Comparison of ENCODE assay signal across 8 mouse cellular contexts in genomic region chr4:55350219-55350931, GRCm38 (mm10). TPM values are rescaled to one million over a fixed set of nuclear protein-coding genes. Genes with fewer than 3 reads are reported as not detected.
DNase-seq lines count a peak whose midpoint lies in the region; ATAC-seq and TF ChIP-seq lines count a peak whose summit lies in the region.

No protein-coding gene starts in this region.

- ATAC-seq in heart, embryonic 15.5 days (replicated peaks; ENCODE audit: insufficient number of reproducible peaks, insufficient read depth, low FRiP score, low read depth): peak; percentile 47

- H3K9me3 ChIP-seq in heart, embryonic 15.5 days (replicated peaks): no peaks in the 10 kb centered on the region

- peaks cover 33% of the 10 kb centered on the region for H3K36me3 ChIP-seq in C2C12 (ENCODE audit: control insufficient read depth, insufficient read depth)
- H3K36me3 ChIP-seq in heart, embryonic 15.5 days: no peaks in the 10 kb centered on the region

- H3K27me3 ChIP-seq in C2C12 (ENCODE audit: control insufficient read depth, insufficient read depth, insufficient read length): no peaks in the 10 kb centered on the region
- no peaks in the 10 kb centered on the region for H3K27me3 ChIP-seq in heart, embryonic 15.5 days

- WGBS in heart, embryonic 15.5 days: 0% methylated on average over 66 of the region's 66 CpGs

- peak overlapping the region; percentile 92 for H3ac ChIP-seq in C2C12 (ENCODE audit: control insufficient read depth, insufficient read length, low read depth)

- H3K79me3 ChIP-seq in C2C12 (ENCODE audit: low read depth): peaks cover 52% of the 10 kb centered on the region

- H3K27ac ChIP-seq in heart, embryonic 15.5 days: peak overlapping the region; percentile 92

- H3K4me3 ChIP-seq in C2C12 (ENCODE audit: insufficient read depth, poor library complexity, severe bottlenecking): peak overlapping the region; percentile 92
- peak overlapping the region; percentile 95 for H3K4me3 ChIP-seq in heart, embryonic 15.5 days

- peak overlapping the region; percentile 96 for H3K9ac ChIP-seq in heart, embryonic 15.5 days

- peaks cover 64% of the 10 kb centered on the region for H3K79me2 ChIP-seq in C2C12 (ENCODE audit: control insufficient read depth, insufficient read depth)

- TF ChIP-seq CTCF in C2C12 (IDR thresholded peaks at IDR 0.05; ENCODE audit: control insufficient read depth, insufficient read depth, insufficient read length): no peak

- peaks cover 38% of the 10 kb centered on the region for H3K4me1 ChIP-seq in heart, embryonic 15.5 days (replicated peaks)

- peak overlapping the region; percentile 68 for H3K4me2 ChIP-seq in heart, embryonic 15.5 days

- peak; percentile 47 for DNase-seq in MN1 (ENCODE audit: low spot score)
- DNase-seq in embryo, embryonic 11 days: peak; percentile 72
- DNase-seq in kidney, postnatal 14 days: peak; percentile 69
- DNase-seq in lung, postnatal 25 days (ENCODE audit: low spot score): peak; percentile 39
- peak; percentile 57 for DNase-seq in ovary, postnatal 36 days (ENCODE audit: low spot score)
- peak; percentile 39 to 61 for DNase-seq in urinary bladder, postnatal 4 days (ENCODE audit: low spot score in 2 of 2)

TF ChIP-seq in C2C12, 6 proteins besides CTCF, POLR2A, EP300 and RAD21:
- TF ChIP-seq FOSL1 (IDR thresholded peaks at IDR 0.05; ENCODE audit: insufficient read depth, low read length, poor library complexity, severe bottlenecking) (no peak), MYOD1 (IDR thresholded peaks at IDR 0.05; ENCODE audit: control insufficient read depth, insufficient read length, low read depth) (no peak), MAX (IDR thresholded peaks at IDR 0.05) (no peak), MYOG (IDR thresholded peaks at IDR 0.05; ENCODE audit: control insufficient read depth, extremely low read depth, insufficient read length) (no peak), CEBPB (IDR thresholded peaks at IDR 0.05; ENCODE audit: low read depth) (no peak), USF1 (IDR thresholded peaks at IDR 0.05; ENCODE audit: low read depth) (no peak)
TF ChIP-seq in C2C12: peak in this region for 0.

RNA-seq across cellular contexts. Expression of gene Rad23b, which starts 0.5 kb away (rescaled TPM):
- polyA plus RNA-seq in C2C12 (2012; fragmentation: generic; extraction: Trizol): 143 TPM
- 54.1 and 64.6 TPM in 2 replicates for polyA plus RNA-seq in heart, embryonic 15.5 days (2015; fragmentation: Nextera tagmentation; extraction: Ambion mirVana)

Comparison
In these comparisons a context has a peak if more than half of its experiments do, and no peak if none do; other contexts are left out.
1. Peak in every context shown above with its lines: DNase-seq, ATAC-seq, H3K4me3 ChIP-seq and H3K27ac ChIP-seq.